Mouse (Mus musculus): Measurements from ENCODE around the gene Syncrip. TPM values are rescaled to one million over a fixed set of nuclear protein-coding genes. Genes with fewer than 3 reads are reported as not detected.

Syncrip gene
- polyA plus RNA-seq (2017; shearing (Covaris generic)): 100 to 1,000 TPM; 113 to 115 TPM

GRCm38 (mm10) chr9:88482230-88482828 lies at the start of gene Syncrip:
TSS of gene Syncrip (minus strand) at chr9:88482574.
- peak; percentile 82 for ATAC-seq

GRCm38 (mm10) chr9:88529979-88530580 lies 47.7 kb upstream of the Syncrip start:
- ATAC-seq: no peak

GRCm38 (mm10) chr9:88529571-88529970 lies 47.2 kb upstream of the Syncrip start:
- no peak for ATAC-seq

GRCm38 (mm10) chr9:88528736-88529135 lies 46.4 kb upstream of the Syncrip start:
- ATAC-seq: no peak

GRCm38 (mm10) chr9:88527956-88528355 lies 45.6 kb upstream of the Syncrip start:
- no peak for ATAC-seq

GRCm38 (mm10) chr9:88525341-88525740 lies 43.0 kb upstream of the Syncrip start:
- ATAC-seq: no peak

- no peak for ATAC-seq
Observed at GRCm38 (mm10) chr9:88524796-88525195, 42.4 kb upstream of the Syncrip start.

- no peak for ATAC-seq
Observed at GRCm38 (mm10) chr9:88524367-88524766, 42.0 kb upstream of the Syncrip start.

GRCm38 (mm10) chr9:88523335-88523668 lies 40.9 kb upstream of the Syncrip start:
- no peak for ATAC-seq

GRCm38 (mm10) chr9:88522569-88523334 lies 40.4 kb upstream of the Syncrip start:
- peak; percentile 91 for ATAC-seq

- ATAC-seq: no peak
Observed at GRCm38 (mm10) chr9:88521961-88522568, 39.7 kb upstream of the Syncrip start.

GRCm38 (mm10) chr9:88520849-88521483 lies 38.6 kb upstream of the Syncrip start:
- ATAC-seq: no peak

- ATAC-seq: no peak
Observed at GRCm38 (mm10) chr9:88520122-88520848, 37.9 kb upstream of the Syncrip start.

GRCm38 (mm10) chr9:88519390-88520121 lies 37.2 kb upstream of the Syncrip start:
- ATAC-seq: no peak

- ATAC-seq: peak; percentile 77
Observed at GRCm38 (mm10) chr9:88516361-88516995, 34.1 kb upstream of the Syncrip start.

- ATAC-seq: no peak
Observed at GRCm38 (mm10) chr9:88515546-88515945, 33.2 kb upstream of the Syncrip start.

GRCm38 (mm10) chr9:88501846-88502245 lies 19.5 kb upstream of the Syncrip start:
- ATAC-seq: no peak

GRCm38 (mm10) chr9:88500112-88500511 lies 17.7 kb upstream of the Syncrip start:
- ATAC-seq: no peak

GRCm38 (mm10) chr9:88492522-88492921 lies 10.1 kb upstream of the Syncrip start:
- ATAC-seq: no peak

- ATAC-seq: no peak
Observed at GRCm38 (mm10) chr9:88484531-88484930, 2.2 kb upstream of the Syncrip start.

- peak; percentile 13 for ATAC-seq
Observed at GRCm38 (mm10) chr9:88482829-88483396, 539 bp upstream of the Syncrip start.

Data from activated CD4-positive, CD25-positive, alpha-beta regulatory T cell, adult 4 months (primary cell).